Mouse (Mus musculus) NIH3T3 (cell line): ENCODE measurements around the gene Spata25.

Experiments
- DNase-seq: peaks from one replicate; pipeline ENCODE4 v3.0.0-alpha.2; 2012; ENCODE audit warnings: low read depth

Gene Spata25

DNA sequence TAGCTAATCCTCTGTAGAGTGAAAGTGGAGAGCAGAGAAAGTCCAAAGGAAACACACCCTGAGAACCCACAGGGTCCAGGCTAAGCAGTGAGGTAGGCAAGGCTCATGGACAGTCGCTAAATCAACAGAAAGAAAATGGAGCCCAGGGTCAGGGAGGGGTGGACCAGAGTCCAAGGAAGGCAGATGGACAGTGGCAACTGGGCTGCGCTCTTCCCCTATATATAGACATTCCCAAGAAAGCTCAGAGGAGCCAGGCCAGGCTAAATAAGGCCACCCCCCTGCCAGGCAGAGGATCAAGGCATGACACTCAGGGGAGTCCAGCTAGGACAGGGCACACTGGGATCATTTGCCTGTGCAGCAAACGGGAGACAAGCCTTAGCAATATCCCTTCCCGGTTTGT, 46.5 kb downstream of the Spata25 start:
- DNase-seq = no peak

DNA sequence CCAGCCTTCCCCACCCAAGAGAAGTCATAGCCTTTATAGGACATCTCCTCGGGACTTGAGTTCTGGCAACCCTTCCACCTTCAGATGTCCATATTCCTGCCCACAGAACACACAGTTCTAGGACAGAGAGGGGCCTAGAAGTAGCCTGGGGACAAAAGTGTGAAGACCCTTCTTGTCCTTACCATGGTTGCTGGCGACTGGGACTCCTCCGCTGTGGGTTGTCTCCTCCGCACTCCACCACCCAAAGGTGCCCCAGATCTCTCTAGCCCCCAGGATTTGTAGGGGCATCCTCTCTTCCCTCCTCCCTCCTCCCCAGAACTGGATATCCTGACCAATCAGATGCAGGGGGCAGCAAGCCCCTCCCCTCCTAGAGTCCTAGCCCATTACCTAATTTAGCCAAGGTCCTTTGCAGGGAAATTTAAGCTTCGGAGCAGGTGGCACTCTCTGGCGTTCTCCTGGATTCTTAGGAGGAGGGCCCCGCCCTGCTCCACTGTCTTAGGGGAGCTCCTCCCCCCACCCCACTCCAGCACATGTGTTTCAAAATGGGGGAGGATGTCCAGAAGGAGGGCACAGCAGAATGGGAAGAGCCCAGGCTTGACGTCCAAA, 48.8 kb downstream of the Spata25 start, which contains the start of gene Tnnc2:
TSS of gene Tnnc2 (minus strand) at position 487 of the 606 bp plus-strand sequence.
- no peak for DNase-seq

DNA sequence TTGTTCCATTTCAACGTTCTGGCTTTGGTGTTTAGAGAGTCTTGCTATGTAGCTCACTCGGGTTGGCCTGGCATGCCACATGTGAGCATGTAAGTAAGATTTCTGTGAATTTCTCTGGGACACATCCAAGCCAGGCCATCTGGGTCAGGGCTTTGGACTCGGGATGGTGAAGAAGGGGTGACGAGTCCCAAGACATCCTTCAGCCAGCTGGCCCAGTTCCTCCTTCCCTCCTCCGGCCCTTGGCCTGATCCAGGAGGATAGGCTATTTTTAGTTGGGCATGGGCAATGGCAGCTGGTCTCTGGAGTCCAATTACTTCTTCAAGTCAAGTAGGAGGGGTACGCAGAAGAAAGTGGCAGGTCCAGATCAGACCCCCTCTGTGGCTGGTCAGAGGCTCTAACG, 49.5 kb downstream of the Spata25 start:
- DNase-seq = peak; percentile 25

DNA sequence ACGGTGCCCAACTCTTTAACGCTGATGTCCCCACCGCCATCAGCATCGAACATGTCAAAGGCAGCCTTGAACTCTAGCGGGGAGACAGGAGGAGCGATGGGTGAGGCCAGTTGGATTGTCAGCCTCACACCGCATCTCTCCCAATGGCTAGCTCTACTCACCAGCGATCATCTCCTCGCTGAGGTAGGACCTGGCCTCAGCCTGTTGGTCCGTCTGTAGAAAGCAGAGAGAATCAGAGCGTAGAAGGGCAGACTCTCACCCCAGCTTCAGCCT, 50.4 kb downstream of the Spata25 start:
- no peak for DNase-seq

DNA sequence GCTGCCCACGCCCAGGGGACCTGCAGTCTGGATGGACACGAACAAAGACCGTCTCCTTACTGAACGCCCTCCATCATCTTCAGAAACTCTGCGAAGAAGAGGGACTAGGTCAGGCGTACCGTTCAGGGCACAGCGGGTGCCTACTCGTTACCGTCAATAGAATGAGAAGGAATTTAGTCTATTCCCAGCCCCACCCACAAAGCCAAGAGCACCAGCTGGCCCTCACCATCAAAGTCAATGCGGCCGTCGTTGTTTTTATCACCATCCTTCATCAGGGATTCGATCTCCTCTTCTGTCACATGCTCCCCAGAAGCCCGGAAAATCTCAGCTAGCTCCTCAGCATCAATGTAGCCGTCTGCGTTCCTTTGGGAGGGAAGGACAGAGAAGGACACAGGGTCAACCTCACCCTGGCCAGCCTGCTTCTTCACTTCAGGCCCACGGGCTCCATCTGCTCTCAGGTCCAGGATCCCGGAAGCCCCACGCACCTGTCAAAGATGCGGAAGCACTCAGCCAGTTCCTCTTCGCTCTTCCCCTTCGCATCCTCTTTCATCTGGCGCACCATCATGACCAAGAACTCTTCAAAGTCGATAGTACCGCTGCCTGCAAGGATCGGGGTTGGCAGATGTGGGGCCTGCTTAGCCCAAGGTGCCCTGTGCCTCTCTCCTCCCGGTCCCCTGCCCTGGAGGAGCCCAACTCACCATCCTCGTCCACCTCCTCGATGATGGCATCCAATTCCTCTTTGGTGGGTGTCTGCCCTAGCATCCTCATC, 50.9 kb downstream of the Spata25 start:
- DNase-seq = no peak

DNA sequence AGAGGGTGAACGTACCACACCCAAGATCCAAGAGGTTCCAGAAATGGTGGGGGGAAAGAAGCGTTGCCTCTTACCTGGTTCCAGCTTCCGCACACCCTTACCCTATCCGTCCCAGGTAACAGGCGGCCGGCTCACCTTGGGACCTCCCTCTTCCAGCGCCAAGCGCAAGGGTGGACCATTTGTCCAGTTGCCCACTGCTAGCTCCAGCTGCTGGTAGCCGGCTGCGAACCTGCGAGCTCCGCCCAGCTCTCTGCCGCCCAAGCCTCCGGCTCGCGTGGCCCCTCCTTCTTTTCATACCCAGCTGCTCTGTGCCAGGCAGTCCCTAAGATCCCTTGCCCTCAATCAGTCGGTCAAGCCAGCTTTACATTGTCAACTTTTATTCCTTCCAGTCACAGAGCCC, 51.5 kb downstream of the Spata25 start:
- no peak for DNase-seq
